Mouse (Mus musculus) heart, embryonic 13.5 days (tissue): ENCODE results near the gene Olfr263. TPM values are rescaled to one million over a fixed set of nuclear protein-coding genes. Genes with fewer than 3 reads are reported as not detected.

Experiments used
- ATAC-seq: fragments of 200-750 bp; cut with Nextera tagmentation; 2 replicates; pipeline ENCODE4 v1.8.0; 2017; ENCODE audit warnings: moderate TSS enrichment; ENCODE audit not compliant: insufficient number of reproducible peaks, low FRiP score, low TSS enrichment; ENCODE audit errors: extremely low read depth
- H3K27ac ChIP-seq: fragments of 300-500 bp; sonication (generic); replicated peaks from 2 replicates; pipeline ENCODE4 v1.5.1; 2015; ENCODE audit warnings: moderate library complexity, mild to moderate bottlenecking, inconsistent platforms
- H3K27me3 ChIP-seq: fragments of 300-500 bp; sonication (generic); replicated peaks from 2 replicates; pipeline ENCODE4 v1.6.1; 2015; ENCODE audit warnings: mild to moderate bottlenecking, inconsistent platforms
- H3K36me3 ChIP-seq: fragments of 300-500 bp; sonication (generic); 2 replicates; pipeline ENCODE4 v1.6.1; 2015; ENCODE audit warnings: mild to moderate bottlenecking, inconsistent platforms
- H3K4me1 ChIP-seq: fragments of 300-500 bp; sonication (generic); 2 replicates; pipeline ENCODE4 v1.6.1; 2015; ENCODE audit warnings: inconsistent platforms
- H3K4me2 ChIP-seq: fragments of 300-500 bp; sonication (generic); 2 replicates; pipeline ENCODE4 v1.6.1; 2015; ENCODE audit warnings: inconsistent platforms, mild to moderate bottlenecking, moderate library complexity
- H3K4me3 ChIP-seq: fragments of 300-500 bp; sonication (generic); 2 replicates; pipeline ENCODE4 v1.5.1; 2015; ENCODE audit warnings: moderate library complexity, mild to moderate bottlenecking, inconsistent platforms
- H3K9ac ChIP-seq: fragments of 300-500 bp; sonication (generic); 2 replicates; pipeline ENCODE4 v1.6.1; 2015; ENCODE audit warnings: inconsistent platforms, mild to moderate bottlenecking, moderate library complexity
- H3K9me3 ChIP-seq: fragments of 300-500 bp; sonication (generic); 2 replicates; pipeline ENCODE4 v1.6.1; 2016; ENCODE audit warnings: inconsistent platforms
- WGBS: fragments of 180-500 bp; shearing (Covaris S2); methylation state at CpG from one replicate; pipeline ENCODE4 v1.1.7; 2015; ENCODE audit warnings: mixed read lengths; 5-methylcytosine and 5-hydroxymethylcytosine counted together
- polyA plus RNA-seq: library from polyadenylated mRNA; unstranded; fragments of >200 nt; fragmentation: Nextera tagmentation; extraction: Ambion mirVana; gene quantifications from 2 replicates; pipeline ENCODE4 v1.2.1, GENCODE M21; 2015

Olfr263 gene
- polyA plus RNA-seq, 1 experiment from 2014 or later: not detected

DNA sequence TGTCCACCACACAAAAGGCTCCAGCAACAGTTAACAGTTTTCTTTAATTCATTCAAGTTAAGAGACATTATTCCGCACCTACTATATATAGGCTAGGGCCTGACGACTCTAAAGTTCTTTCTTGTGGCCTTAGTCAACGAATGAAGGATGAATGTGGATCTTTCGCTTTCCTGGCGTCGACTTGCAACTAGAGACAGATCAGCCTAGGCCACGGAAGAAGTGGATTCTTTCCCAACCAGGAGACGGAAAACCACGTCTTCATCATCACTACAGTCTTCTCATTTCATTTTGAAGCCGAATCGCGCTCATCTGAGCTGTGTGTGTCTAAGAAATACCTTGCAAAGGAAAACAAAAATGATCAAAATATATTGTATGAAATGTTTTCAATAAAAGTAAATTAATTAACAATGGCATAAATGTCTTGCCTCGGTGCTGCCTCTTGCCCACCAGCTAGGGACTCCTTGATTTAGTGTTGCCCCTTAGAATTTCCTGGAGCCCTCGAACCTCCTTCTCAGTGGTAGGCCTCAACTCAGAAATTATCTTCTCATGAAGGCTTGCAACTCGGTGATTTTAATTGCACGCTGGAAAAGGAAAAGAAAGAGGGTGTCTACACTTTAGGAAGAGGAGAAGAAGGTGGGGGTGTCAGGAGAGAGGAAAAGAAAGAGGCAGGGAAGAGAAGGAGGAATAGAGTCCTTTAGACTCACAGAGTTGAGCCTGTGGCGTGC, 41.2 kb downstream of the Olfr263 start:
- no peaks in the 10 kb centered on the region for H3K9me3 ChIP-seq
- no peaks in the 10 kb centered on the region; the same call in 1 of the 2 replicates for H3K27me3 ChIP-seq
- ATAC-seq: no peak
- peak overlapping the region; percentile 68 for H3K4me3 ChIP-seq
- H3K4me2 ChIP-seq: peak overlapping the region; percentile 85
- peak overlapping the region; percentile 73 for H3K9ac ChIP-seq
- no peaks in the 10 kb centered on the region for H3K36me3 ChIP-seq
- WGBS: 44% methylated on average over 17 of the region's 17 CpGs
- peak overlapping the region; percentile 46; the same call in 1 of the 2 replicates for H3K27ac ChIP-seq
- peaks cover 30% of the 10 kb centered on the region for H3K4me1 ChIP-seq

DNA sequence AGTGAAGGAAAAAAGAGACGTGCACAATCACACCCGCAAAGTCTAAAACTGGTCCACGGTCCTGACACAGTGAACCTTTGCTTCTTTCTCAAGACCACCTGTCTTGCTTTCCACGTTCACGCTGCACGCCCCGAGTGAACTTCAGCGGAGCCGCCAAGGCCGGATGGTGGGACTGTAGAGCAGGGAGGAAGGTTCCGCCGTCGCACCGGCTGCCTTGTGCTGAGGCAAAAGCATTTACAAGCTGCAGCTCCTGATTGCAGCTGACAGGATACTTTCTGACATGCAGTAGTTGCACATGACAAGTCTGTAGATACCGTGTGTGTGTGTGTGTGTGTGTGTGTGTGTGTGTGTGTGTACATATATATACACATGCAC, 41.7 kb downstream of the Olfr263 start:
- no peaks in the 10 kb centered on the region for H3K27me3 ChIP-seq
- H3K9ac ChIP-seq: peak overlapping the region; percentile 73
- H3K4me3 ChIP-seq: peak overlapping the region; percentile 68
- ATAC-seq: no peak
- no peaks in the 10 kb centered on the region for H3K9me3 ChIP-seq
- peaks cover 30% of the 10 kb centered on the region for H3K4me1 ChIP-seq
- no peaks in the 10 kb centered on the region for H3K36me3 ChIP-seq
- peak overlapping the region; percentile 85 for H3K4me2 ChIP-seq
- 11% methylated on average over 15 of the region's 15 CpGs for whole genome bisulfite sequencing
- H3K27ac ChIP-seq: peak overlapping the region; percentile 46; the same call in 1 of the 2 replicates

- Histone ChIP-seq H3K27ac (peak overlapping the region; percentile 25; the same call in 1 of the 2 replicates), H3K4me1 (peaks cover 25% of the 10 kb centered on the region), H3K36me3 (no peaks in the 10 kb centered on the region), H3K27me3 (no peaks in the 10 kb centered on the region), H3K9ac (peak overlapping the region; percentile 73), H3K4me3 (peak overlapping the region; percentile 68), H3K4me2 (peak overlapping the region; percentile 85), H3K9me3 (no peaks in the 10 kb centered on the region)
- ATAC-seq: no peak
- WGBS: under 1% methylated on average over 12 of the region's 12 CpGs
Measured at GRCm38 (mm10) chr13:21171600-21172150, 42.2 kb downstream of the Olfr263 start.

DNA sequence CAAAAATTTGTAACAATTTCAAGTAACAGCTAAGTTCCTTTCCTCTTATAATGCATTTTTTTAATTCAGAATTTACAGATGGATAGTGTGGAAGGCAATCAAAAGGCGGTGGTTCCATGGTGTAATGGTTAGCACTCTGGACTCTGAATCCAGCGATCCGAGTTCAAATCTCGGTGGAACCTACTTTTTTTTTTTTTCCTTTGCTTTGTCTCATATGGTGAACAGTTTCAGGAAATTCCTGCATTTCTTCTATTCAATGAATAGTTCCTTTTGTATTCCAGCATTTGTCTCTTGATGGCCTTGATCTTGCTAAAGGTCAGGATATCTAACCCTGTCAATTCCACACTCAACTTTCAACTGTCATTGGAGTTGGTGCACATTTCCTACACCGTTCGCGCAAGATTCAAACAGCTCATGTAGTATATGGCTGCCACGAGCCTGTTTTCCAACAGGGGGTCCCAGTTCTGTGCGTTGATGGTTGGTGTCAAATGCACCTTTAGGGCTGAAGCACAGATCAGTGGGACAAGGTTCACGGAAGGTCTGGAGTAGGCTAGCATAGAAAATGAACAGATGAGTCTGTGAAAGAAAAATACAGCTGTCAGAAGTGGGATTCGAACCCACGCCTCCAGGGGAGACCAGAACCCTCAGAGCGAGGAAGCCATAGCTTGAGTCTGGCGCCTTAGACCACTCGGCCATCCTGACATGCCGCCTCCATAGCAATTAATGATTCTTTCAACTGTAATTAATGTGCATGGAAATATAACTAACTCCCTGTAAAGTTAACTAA, 43.0 kb downstream of the Olfr263 start:
- peak; percentile 64; the same call in 1 of the 2 replicates for ATAC-seq
- 1% methylated on average over 16 of the region's 16 CpGs for WGBS
- Histone ChIP-seq H3K4me3 (peak overlapping the region; percentile 68), H3K27ac (peak overlapping the region; percentile 68), H3K27me3 (no peaks in the 10 kb centered on the region), H3K4me1 (peaks cover 25% of the 10 kb centered on the region), H3K36me3 (no peaks in the 10 kb centered on the region), H3K4me2 (peak overlapping the region; percentile 85), H3K9me3 (no peaks in the 10 kb centered on the region), H3K9ac (peak overlapping the region; percentile 76)

- Histone ChIP-seq H3K4me3 (peak overlapping the region; percentile 68), H3K27me3 (no peaks in the 10 kb centered on the region), H3K4me1 (peaks cover 25% of the 10 kb centered on the region), H3K4me2 (peak overlapping the region; percentile 85), H3K27ac (peak overlapping the region; percentile 68), H3K9ac (peak overlapping the region; percentile 76), H3K36me3 (no peaks in the 10 kb centered on the region), H3K9me3 (no peaks in the 10 kb centered on the region)
- 1% methylated on average over 11 of the region's 11 CpGs for WGBS
- no peak; the same call in 1 of the 2 replicates for ATAC-seq
Measured at GRCm38 (mm10) chr13:21173072-21173471, 43.6 kb downstream of the Olfr263 start.

DNA sequence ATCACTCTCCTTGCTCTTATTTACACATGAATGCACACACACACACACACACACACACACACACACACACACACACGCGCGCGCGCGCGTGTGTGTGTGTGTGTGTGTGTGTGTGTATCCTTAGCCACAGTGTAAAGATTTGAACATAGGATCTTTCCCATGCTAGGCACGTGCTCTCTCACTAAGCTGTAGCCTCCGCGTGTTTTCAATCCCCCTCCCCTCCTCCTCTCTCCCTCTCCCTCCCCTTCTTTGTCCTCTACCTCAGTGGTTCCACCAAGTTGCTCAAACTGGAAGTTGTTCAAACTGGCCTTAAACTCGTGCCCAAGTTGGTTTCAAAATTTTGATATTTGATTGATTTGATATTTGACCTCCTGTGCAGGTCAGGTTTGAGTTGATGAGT, 47.3 kb downstream of the Olfr263 start:
- no peaks in the 10 kb centered on the region for H3K27me3 ChIP-seq
- ATAC-seq: no peak
- H3K4me3 ChIP-seq: no peak overlapping the region
- no peak overlapping the region for H3K9ac ChIP-seq
- peaks cover 2% of the 10 kb centered on the region for H3K36me3 ChIP-seq
- 77% methylated on average over 11 of the region's 11 CpGs for WGBS
- H3K4me1 ChIP-seq: peaks cover 30% of the 10 kb centered on the region
- H3K9me3 ChIP-seq: no peaks in the 10 kb centered on the region
- no peak overlapping the region for H3K4me2 ChIP-seq
- H3K27ac ChIP-seq: no peak overlapping the region

DNA sequence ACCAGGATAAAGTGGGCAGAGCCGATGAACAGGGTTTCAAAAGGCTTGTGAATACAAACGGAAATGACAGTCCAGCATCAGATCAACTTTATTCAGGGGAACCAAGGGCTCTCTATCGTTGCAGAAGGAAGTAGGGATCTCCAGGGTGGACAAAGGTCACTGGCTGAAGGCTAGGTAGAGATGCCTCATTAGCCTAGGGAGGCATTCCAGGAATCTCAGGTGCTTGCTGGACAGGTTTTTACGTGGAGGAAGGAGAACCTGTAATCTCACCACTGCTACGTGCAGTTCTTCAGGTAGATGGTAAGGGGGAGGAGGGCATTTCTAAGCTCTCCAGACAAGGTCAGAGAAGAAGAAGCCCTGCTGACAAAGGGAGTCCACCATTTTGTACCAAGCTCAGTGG, 48.2 kb downstream of the Olfr263 start:
- Histone ChIP-seq H3K9ac (no peak overlapping the region), H3K36me3 (peaks cover 11% of the 10 kb centered on the region), H3K9me3 (no peaks in the 10 kb centered on the region), H3K4me1 (peaks cover 36% of the 10 kb centered on the region), H3K4me3 (no peak overlapping the region), H3K4me2 (no peak overlapping the region), H3K27ac (no peak overlapping the region), H3K27me3 (no peaks in the 10 kb centered on the region)
- ATAC-seq: no peak
- 59% methylated on average over 5 of the region's 5 CpGs for WGBS

- Histone ChIP-seq H3K4me3 (peak overlapping the region; percentile 72), H3K9ac (peak overlapping the region; percentile 88; the same call in 1 of the 2 replicates), H3K27ac (no peak overlapping the region), H3K36me3 (peaks cover 18% of the 10 kb centered on the region), H3K4me2 (peak overlapping the region; percentile 96), H3K27me3 (no peaks in the 10 kb centered on the region), H3K9me3 (no peaks in the 10 kb centered on the region), H3K4me1 (peaks cover 41% of the 10 kb centered on the region)
- WGBS: 77% methylated on average over 5 of the region's 5 CpGs
- no peak for ATAC-seq
Measured at GRCm38 (mm10) chr13:21178364-21178763, 48.9 kb downstream of the Olfr263 start.

GRCm38 (mm10) chr13:21179367-21179723, 49.9 kb downstream of the Olfr263 start, which contains the start of gene Trim27:
Gene Trim27 (plus strand): TSS chr13:21179445.
- peak within 1 kb of the TSS; percentile 72 for H3K4me3 ChIP-seq
- H3K9ac ChIP-seq: peak within 1 kb of the TSS; percentile 88
- under 1% methylated on average over 15 of the region's 15 CpGs for WGBS
- no peaks in the 10 kb centered on the region for H3K27me3 ChIP-seq
- ATAC-seq: peak; percentile 20; the same call in 1 of the 2 replicates
- peak within 1 kb of the TSS; percentile 96 for H3K4me2 ChIP-seq
- H3K27ac ChIP-seq: peak within 1 kb of the TSS; percentile 98
- no peaks in the 10 kb centered on the region for H3K9me3 ChIP-seq
- peaks cover 28% of the 10 kb centered on the region for H3K36me3 ChIP-seq
- H3K4me1 ChIP-seq: peaks cover 41% of the 10 kb centered on the region

GRCm38 (mm10) chr13:21179724-21180550, 50.5 kb downstream of the Olfr263 start:
- Histone ChIP-seq H3K9ac (peak overlapping the region; percentile 88), H3K27ac (peak overlapping the region; percentile 98), H3K36me3 (peaks cover 34% of the 10 kb centered on the region), H3K27me3 (no peaks in the 10 kb centered on the region), H3K4me3 (peak overlapping the region; percentile 72), H3K9me3 (no peaks in the 10 kb centered on the region), H3K4me1 (peaks cover 43% of the 10 kb centered on the region), H3K4me2 (peak overlapping the region; percentile 96)
- ATAC-seq: peak; percentile 87
- under 1% methylated on average over 77 of the region's 80 CpGs for WGBS
